Mouse (Mus musculus) CH12.LX (cell line): ENCODE measurements around the gene Leng9.

ENCODE experiments used
- CHD2 ChIP-seq: IDR thresholded peaks from 2 replicates; pipeline ENCODE4 v1.6.1; 2011; ENCODE audit warnings: low read length, improper control_type of control experiment
- CTCF ChIP-seq, 2 experiments: IDR thresholded peaks in 1 of 2; conservative IDR thresholded peaks in 1 of 2; 2 replicates each; pipeline ENCODE4 v1.5.1; 2011 to 2012; ENCODE audit warnings: low read depth in 2 of 2, low read length in 2 of 2, improper control_type of control experiment in 1 of 2, inconsistent platforms in 1 of 2, mild to moderate bottlenecking in 1 of 2, moderate library complexity in 1 of 2
- E2F4 ChIP-seq: IDR thresholded peaks from 2 replicates; pipeline ENCODE4 v1.6.1; 2011; ENCODE audit warnings: low read depth, low read length, improper control_type of control experiment; ENCODE audit not compliant: insufficient replicate concordance
- HCFC1 ChIP-seq: IDR thresholded peaks from 2 replicates; pipeline ENCODE4 v1.6.1; 2012; ENCODE audit warnings: low read depth, mild to moderate bottlenecking, inconsistent platforms, low read length, improper control_type of control experiment
- JUN ChIP-seq: IDR thresholded peaks from 2 replicates; pipeline ENCODE4 v1.6.1; 2011; ENCODE audit warnings: low read depth, mild to moderate bottlenecking, low read length, improper control_type of control experiment, moderate library complexity; ENCODE audit not compliant: insufficient read depth
- JUND ChIP-seq: conservative IDR thresholded peaks from 2 replicates; pipeline ENCODE4 v1.6.1; 2011; ENCODE audit warnings: low read depth, low read length, improper control_type of control experiment
- MAFK ChIP-seq: IDR thresholded peaks from 2 replicates; pipeline ENCODE4 v1.6.1; 2011; ENCODE audit warnings: low read length, improper control_type of control experiment; ENCODE audit not compliant: insufficient replicate concordance
- MAZ ChIP-seq: IDR thresholded peaks from 2 replicates; pipeline ENCODE4 v1.6.1; 2012; ENCODE audit warnings: low read depth, mild to moderate bottlenecking, inconsistent platforms, low read length, improper control_type of control experiment, moderate library complexity
- PAX5 ChIP-seq: IDR thresholded peaks from 2 replicates; pipeline ENCODE4 v1.6.1; 2012; ENCODE audit warnings: low read length, inconsistent platforms, mixed read lengths
- POLR2A ChIP-seq: IDR thresholded peaks from 2 replicates; pipeline ENCODE4 v1.6.1; 2011; ENCODE audit warnings: low read depth, mild to moderate bottlenecking, improper control_type of control experiment, low read length
- RAD21 ChIP-seq: IDR thresholded peaks from 2 replicates; pipeline ENCODE4 v1.6.1; 2011; ENCODE audit warnings: low read depth, mild to moderate bottlenecking, low read length, improper control_type of control experiment, moderate library complexity
- USF1 ChIP-seq: IDR thresholded peaks from 2 replicates; pipeline ENCODE4 v1.6.1; 2014; ENCODE audit warnings: low read depth, mild to moderate bottlenecking, inconsistent platforms, low read length, improper control_type of control experiment
- ZC3H11A ChIP-seq: IDR thresholded peaks from 2 replicates; pipeline ENCODE4 v1.6.1; 2012; ENCODE audit warnings: low read depth, mild to moderate bottlenecking, inconsistent platforms, low read length, improper control_type of control experiment
- ZKSCAN1 ChIP-seq: IDR thresholded peaks from 2 replicates; pipeline ENCODE4 v1.6.1; 2012; ENCODE audit warnings: low read depth, inconsistent platforms, low read length, improper control_type of control experiment, borderline replicate concordance

- TF ChIP-seq POLR2A (no peak), ZKSCAN1 (no peak), ZC3H11A (no peak), RAD21 (no peak), HCFC1 (no peak), CHD2 (no peak), MAZ (no peak), MAFK (no peak), JUN (no peak), USF1 (no peak), CTCF (conservative IDR thresholded peaks at IDR 0.05 in 1 of 2, IDR thresholded peaks at IDR 0.05 in 1 of 2; ENCODE audit: low read depth in 2 of 2, low read length in 2 of 2) (no peak), JUND (no peak), PAX5 (no peak), E2F4 (no peak)
Observed at GRCm38 (mm10) chr7:4131964-4132363, 18.2 kb downstream of the Leng9 start.
